Mouse (Mus musculus): ENCODE results near the gene Fndc8. TPM values are rescaled to one million over a fixed set of nuclear protein-coding genes. Genes with fewer than 3 reads are reported as not detected.

Fndc8 gene
- polyA plus RNA-seq, 1 experiment from 2014 or later = 0.35 TPM

GRCm38 (mm10) chr11:82856032-82856431 lies 35.9 kb upstream of the Fndc8 start:
- no peak for DNase-seq (ENCODE audit: low spot score)
- H3K36me3 ChIP-seq (replicated peaks) = no peaks in the 10 kb centered on the region
- no peak overlapping the region for H3K27ac ChIP-seq (replicated peaks)
- WGBS = 76% methylated on average over 10 of the region's 10 CpGs
- H3K4me3 ChIP-seq = no peak overlapping the region
- no peaks in the 10 kb centered on the region for H3K27me3 ChIP-seq (replicated peaks; ENCODE audit: low read depth, poor library complexity, severe bottlenecking)
- H3K9me3 ChIP-seq = no peaks in the 10 kb centered on the region
- H3K4me1 ChIP-seq = no peaks in the 10 kb centered on the region

GRCm38 (mm10) chr11:82857307-82857848 lies 34.5 kb upstream of the Fndc8 start:
- H3K4me3 ChIP-seq = no peak overlapping the region
- WGBS = 85% methylated on average over 13 of the region's 13 CpGs
- H3K9me3 ChIP-seq = no peaks in the 10 kb centered on the region
- H3K27ac ChIP-seq (replicated peaks) = no peak overlapping the region
- no peaks in the 10 kb centered on the region for H3K36me3 ChIP-seq (replicated peaks)
- no peaks in the 10 kb centered on the region for H3K27me3 ChIP-seq (replicated peaks; ENCODE audit: low read depth, poor library complexity, severe bottlenecking)
- DNase-seq (ENCODE audit: low spot score) = no peak
- H3K4me1 ChIP-seq = peaks cover 10% of the 10 kb centered on the region

- no peak for DNase-seq (ENCODE audit: low spot score)
- no peak overlapping the region for H3K4me3 ChIP-seq
- H3K27ac ChIP-seq (replicated peaks) = no peak overlapping the region
- no peaks in the 10 kb centered on the region for H3K9me3 ChIP-seq
- 81% methylated on average over 6 of the region's 6 CpGs for WGBS
- no peaks in the 10 kb centered on the region for H3K36me3 ChIP-seq (replicated peaks)
- H3K27me3 ChIP-seq (replicated peaks; ENCODE audit: low read depth, poor library complexity, severe bottlenecking) = no peaks in the 10 kb centered on the region
- H3K4me1 ChIP-seq = peaks cover 10% of the 10 kb centered on the region
Measured at GRCm38 (mm10) chr11:82860759-82861158, 31.2 kb upstream of the Fndc8 start.

DNA sequence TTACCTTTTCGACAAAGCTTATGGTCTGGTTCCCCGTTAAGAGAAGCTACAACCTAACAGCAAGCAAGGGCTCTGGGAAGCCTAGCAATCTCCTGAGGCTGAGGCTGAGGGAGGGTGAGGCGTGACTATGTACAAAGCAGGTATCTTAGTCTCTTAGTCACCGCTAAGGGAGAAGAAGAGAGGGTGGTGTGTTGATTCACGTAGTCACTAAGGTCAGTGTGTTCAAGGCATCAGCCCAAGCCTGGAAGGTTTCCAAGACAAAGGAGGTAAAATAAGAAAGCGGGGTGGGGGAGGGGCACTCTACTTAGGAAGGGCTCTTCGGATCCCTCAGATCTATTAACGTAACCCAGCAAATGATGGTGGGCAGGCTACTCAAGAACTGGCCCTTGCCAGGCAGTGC lies 30.4 kb upstream of the Fndc8 start:
- Histone ChIP-seq H3K27ac (replicated peaks) (no peak overlapping the region), H3K9me3 (no peaks in the 10 kb centered on the region), H3K4me3 (no peak overlapping the region), H3K36me3 (replicated peaks) (no peaks in the 10 kb centered on the region), H3K4me1 (peaks cover 10% of the 10 kb centered on the region), H3K27me3 (replicated peaks; ENCODE audit: low read depth, poor library complexity, severe bottlenecking) (no peaks in the 10 kb centered on the region)
- 74% methylated on average over 8 of the region's 8 CpGs for WGBS
- DNase-seq (ENCODE audit: low spot score) = no peak

- no peaks in the 10 kb centered on the region for H3K36me3 ChIP-seq (replicated peaks)
- H3K27ac ChIP-seq (replicated peaks) = no peak overlapping the region
- peaks cover 10% of the 10 kb centered on the region for H3K4me1 ChIP-seq
- no peak for DNase-seq (ENCODE audit: low spot score)
- H3K27me3 ChIP-seq (replicated peaks; ENCODE audit: low read depth, poor library complexity, severe bottlenecking) = no peaks in the 10 kb centered on the region
- H3K9me3 ChIP-seq = no peaks in the 10 kb centered on the region
- H3K4me3 ChIP-seq = no peak overlapping the region
- 82% methylated on average over 9 of the region's 9 CpGs for WGBS
Measured at GRCm38 (mm10) chr11:82862638-82863037, 29.3 kb upstream of the Fndc8 start.

GRCm38 (mm10) chr11:82863059-82863458 lies 28.9 kb upstream of the Fndc8 start:
- no peak for DNase-seq (ENCODE audit: low spot score)
- H3K27me3 ChIP-seq (replicated peaks; ENCODE audit: low read depth, poor library complexity, severe bottlenecking) = no peaks in the 10 kb centered on the region
- 70% methylated on average over 2 of the region's 2 CpGs for WGBS
- no peaks in the 10 kb centered on the region for H3K36me3 ChIP-seq (replicated peaks)
- H3K4me3 ChIP-seq = no peak overlapping the region
- H3K9me3 ChIP-seq = no peaks in the 10 kb centered on the region
- H3K27ac ChIP-seq (replicated peaks) = no peak overlapping the region
- peaks cover 10% of the 10 kb centered on the region for H3K4me1 ChIP-seq

DNA sequence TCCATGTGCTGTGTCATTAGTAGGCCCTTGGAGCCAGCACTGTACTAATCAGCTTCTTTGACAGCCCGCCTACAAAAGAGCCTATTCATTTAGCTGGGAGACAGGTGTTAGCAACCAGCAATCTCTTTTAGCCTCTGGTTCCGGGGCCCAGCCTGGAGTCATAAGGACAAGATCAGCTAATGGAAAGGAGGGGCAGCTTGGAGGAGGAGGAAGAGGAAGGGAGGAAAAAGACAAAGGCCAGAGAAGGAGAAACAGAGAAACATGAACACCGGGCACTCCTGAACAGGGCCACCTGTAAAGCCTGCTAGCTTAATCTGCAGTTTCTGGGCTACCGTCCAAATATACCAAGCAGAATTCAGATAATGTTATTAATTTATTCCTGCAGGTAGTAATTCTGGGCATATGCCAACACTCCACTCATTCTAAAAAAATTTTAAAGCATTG lies 28.4 kb upstream of the Fndc8 start:
- DNase-seq (ENCODE audit: low spot score) = no peak
- Histone ChIP-seq H3K36me3 (replicated peaks) (no peaks in the 10 kb centered on the region), H3K4me1 (peaks cover 10% of the 10 kb centered on the region), H3K27ac (replicated peaks) (no peak overlapping the region), H3K27me3 (replicated peaks; ENCODE audit: low read depth, poor library complexity, severe bottlenecking) (no peaks in the 10 kb centered on the region), H3K4me3 (no peak overlapping the region), H3K9me3 (no peaks in the 10 kb centered on the region)
- WGBS = 62% methylated on average over 4 of the region's 4 CpGs

GRCm38 (mm10) chr11:82865957-82866356 lies 26.0 kb upstream of the Fndc8 start:
- no peak for DNase-seq (ENCODE audit: low spot score)
- no peak overlapping the region for H3K4me3 ChIP-seq
- no peaks in the 10 kb centered on the region for H3K36me3 ChIP-seq (replicated peaks)
- no peak overlapping the region for H3K27ac ChIP-seq (replicated peaks)
- no peaks in the 10 kb centered on the region for H3K27me3 ChIP-seq (replicated peaks; ENCODE audit: low read depth, poor library complexity, severe bottlenecking)
- H3K4me1 ChIP-seq = peaks cover 23% of the 10 kb centered on the region
- no peaks in the 10 kb centered on the region for H3K9me3 ChIP-seq
- WGBS = 82% methylated on average over 10 of the region's 10 CpGs

DNA sequence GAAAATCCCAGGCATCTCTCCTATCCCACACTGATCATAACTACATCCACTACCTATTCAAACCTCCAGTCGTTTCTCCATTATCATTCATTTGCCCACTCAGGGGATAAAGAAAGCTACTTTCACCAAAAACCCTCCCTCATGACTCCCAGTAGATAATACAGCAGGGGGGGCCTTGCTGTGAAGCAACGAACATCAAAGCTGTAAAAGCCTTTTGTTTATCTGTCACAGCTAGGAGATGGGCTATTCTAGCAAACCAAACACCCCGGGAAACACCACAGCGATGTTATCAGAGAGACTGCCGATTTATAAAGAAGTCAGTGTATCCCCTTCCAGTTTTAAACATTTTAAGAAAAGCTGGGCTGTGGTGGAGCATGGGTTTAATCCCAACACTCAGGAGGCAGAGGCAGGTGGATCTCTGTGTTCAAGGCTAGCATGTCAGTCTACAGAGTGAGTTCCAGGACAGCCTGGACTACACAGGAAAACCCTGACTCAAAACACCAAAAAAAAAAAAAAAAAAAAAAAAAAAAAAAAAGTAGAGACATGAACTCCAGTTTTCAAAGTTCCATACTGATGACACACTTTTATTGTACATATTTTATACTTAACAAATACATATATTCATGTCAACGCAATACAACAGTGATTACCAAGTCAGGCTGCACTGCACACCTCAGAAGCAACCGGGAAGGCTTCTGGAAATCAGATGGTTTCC lies 24.9 kb upstream of the Fndc8 start:
- Histone ChIP-seq H3K9me3 (no peaks in the 10 kb centered on the region), H3K27ac (replicated peaks) (no peak overlapping the region), H3K36me3 (replicated peaks) (no peaks in the 10 kb centered on the region), H3K4me3 (no peak overlapping the region), H3K4me1 (peaks cover 15% of the 10 kb centered on the region), H3K27me3 (replicated peaks; ENCODE audit: low read depth, poor library complexity, severe bottlenecking) (no peaks in the 10 kb centered on the region)
- 46% methylated on average over 7 of the region's 7 CpGs for WGBS
- DNase-seq (ENCODE audit: low spot score) = no peak

- DNase-seq (ENCODE audit: low spot score) = no peak
- H3K4me1 ChIP-seq = peaks cover 12% of the 10 kb centered on the region
- no peak overlapping the region for H3K4me3 ChIP-seq
- no peaks in the 10 kb centered on the region for H3K36me3 ChIP-seq (replicated peaks)
- 75% methylated on average over 5 of the region's 5 CpGs for WGBS
- no peak overlapping the region for H3K27ac ChIP-seq (replicated peaks)
- H3K27me3 ChIP-seq (replicated peaks; ENCODE audit: low read depth, poor library complexity, severe bottlenecking) = no peaks in the 10 kb centered on the region
- H3K9me3 ChIP-seq = no peaks in the 10 kb centered on the region
Measured at GRCm38 (mm10) chr11:82867956-82868355, 24.0 kb upstream of the Fndc8 start.

- Histone ChIP-seq H3K27me3 (replicated peaks; ENCODE audit: low read depth, poor library complexity, severe bottlenecking) (no peaks in the 10 kb centered on the region), H3K4me3 (peak overlapping the region; percentile 88), H3K36me3 (replicated peaks) (no peaks in the 10 kb centered on the region), H3K4me1 (peaks cover 12% of the 10 kb centered on the region), H3K9me3 (no peaks in the 10 kb centered on the region), H3K27ac (replicated peaks) (no peak overlapping the region)
- 73% methylated on average over 9 of the region's 9 CpGs for WGBS
- DNase-seq (ENCODE audit: low spot score) = no peak
Measured at GRCm38 (mm10) chr11:82869506-82870172, 22.3 kb upstream of the Fndc8 start.

DNA sequence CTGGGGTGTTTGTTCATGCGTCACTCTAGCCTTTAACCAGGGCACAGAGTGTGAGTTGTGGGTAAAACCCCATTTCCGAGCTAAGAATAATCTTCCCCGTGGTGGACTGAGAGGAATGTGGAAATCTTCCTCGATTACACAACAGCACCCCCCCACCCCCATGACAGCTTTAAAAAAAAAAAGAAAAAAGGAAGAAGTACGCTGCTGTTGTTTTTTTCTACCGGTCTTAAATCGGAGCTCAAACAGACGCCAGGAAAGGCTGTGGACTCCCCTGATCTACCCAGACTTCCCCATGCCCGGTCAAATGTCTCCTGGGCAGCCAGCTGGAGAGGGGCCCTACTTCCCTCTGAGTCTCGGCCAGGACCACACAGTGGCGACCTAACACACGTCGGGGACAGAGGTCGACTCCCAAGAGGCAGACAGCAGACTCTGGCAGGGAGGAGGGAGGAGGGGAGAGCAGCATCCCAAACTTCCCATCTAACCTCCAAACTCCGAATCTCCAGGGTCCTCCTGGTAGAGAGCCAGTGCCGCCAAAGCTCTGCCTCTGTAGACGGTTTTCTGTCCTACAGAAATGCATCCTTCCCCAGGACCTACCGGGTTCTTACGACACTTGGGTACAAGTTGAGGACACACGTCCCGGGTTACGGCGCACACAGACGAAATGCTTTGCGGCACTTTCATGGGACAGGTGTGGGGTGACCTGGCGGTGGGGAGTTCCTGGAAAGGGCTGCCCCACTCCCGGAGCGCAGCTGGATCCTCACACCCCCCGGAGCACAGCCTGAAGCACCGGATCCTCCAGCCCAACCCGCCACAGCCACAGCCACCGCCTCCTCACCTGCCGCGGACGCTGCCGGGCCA lies 21.5 kb upstream of the Fndc8 start:
- H3K36me3 ChIP-seq (replicated peaks) = no peaks in the 10 kb centered on the region
- peak overlapping the region; percentile 88 for H3K4me3 ChIP-seq
- H3K27ac ChIP-seq (replicated peaks) = peak overlapping the region; percentile 85
- WGBS = 3% methylated on average over 36 of the region's 36 CpGs
- H3K4me1 ChIP-seq = peaks cover 12% of the 10 kb centered on the region
- DNase-seq (ENCODE audit: low spot score) = peak; percentile 60
- H3K27me3 ChIP-seq (replicated peaks; ENCODE audit: low read depth, poor library complexity, severe bottlenecking) = no peaks in the 10 kb centered on the region
- H3K9me3 ChIP-seq = no peaks in the 10 kb centered on the region
